Mouse (Mus musculus) bone marrow macrophage, adult 2 months (primary cell): Measurements from ENCODE around the gene Carmil1. TPM values are rescaled to one million over a fixed set of nuclear protein-coding genes. Genes with fewer than 3 reads are reported as not detected.

Source experiments
- H3K27ac ChIP-seq: 2 replicates; pipeline ENCODE4 v1.5.1; 2012; ENCODE audit warnings: low read depth, low read length; ENCODE audit not compliant: insufficient read depth
- H3K4me1 ChIP-seq: 2 replicates; pipeline ENCODE4 v1.6.1; 2012; ENCODE audit warnings: low read length; ENCODE audit not compliant: control insufficient read depth, insufficient read depth
- H3K4me3 ChIP-seq: 2 replicates; pipeline ENCODE4 v1.5.1; 2012; ENCODE audit warnings: mild to moderate bottlenecking, low read length, moderate library complexity; ENCODE audit not compliant: insufficient read depth
- CTCF ChIP-seq: IDR thresholded peaks from 2 replicates; pipeline ENCODE4 v1.5.1; 2012; ENCODE audit warnings: low read depth, mild to moderate bottlenecking, low read length, moderate library complexity
- POLR2A ChIP-seq: IDR thresholded peaks from 2 replicates; pipeline ENCODE4 v1.6.1; 2012; ENCODE audit warnings: mild to moderate bottlenecking, low read depth, low read length, borderline replicate concordance
- polyA plus RNA-seq: library from polyadenylated mRNA; stranded (reverse); fragments of >200 nt; gene quantifications from 2 replicates; pipeline ENCODE4 v1.2.4, GENCODE M21; 2012; ENCODE audit not compliant: missing spikeins, insufficient read depth, insufficient read length

Carmil1 gene
- polyA plus RNA-seq = 4.1 and 9.7 TPM in 2 replicates

DNA sequence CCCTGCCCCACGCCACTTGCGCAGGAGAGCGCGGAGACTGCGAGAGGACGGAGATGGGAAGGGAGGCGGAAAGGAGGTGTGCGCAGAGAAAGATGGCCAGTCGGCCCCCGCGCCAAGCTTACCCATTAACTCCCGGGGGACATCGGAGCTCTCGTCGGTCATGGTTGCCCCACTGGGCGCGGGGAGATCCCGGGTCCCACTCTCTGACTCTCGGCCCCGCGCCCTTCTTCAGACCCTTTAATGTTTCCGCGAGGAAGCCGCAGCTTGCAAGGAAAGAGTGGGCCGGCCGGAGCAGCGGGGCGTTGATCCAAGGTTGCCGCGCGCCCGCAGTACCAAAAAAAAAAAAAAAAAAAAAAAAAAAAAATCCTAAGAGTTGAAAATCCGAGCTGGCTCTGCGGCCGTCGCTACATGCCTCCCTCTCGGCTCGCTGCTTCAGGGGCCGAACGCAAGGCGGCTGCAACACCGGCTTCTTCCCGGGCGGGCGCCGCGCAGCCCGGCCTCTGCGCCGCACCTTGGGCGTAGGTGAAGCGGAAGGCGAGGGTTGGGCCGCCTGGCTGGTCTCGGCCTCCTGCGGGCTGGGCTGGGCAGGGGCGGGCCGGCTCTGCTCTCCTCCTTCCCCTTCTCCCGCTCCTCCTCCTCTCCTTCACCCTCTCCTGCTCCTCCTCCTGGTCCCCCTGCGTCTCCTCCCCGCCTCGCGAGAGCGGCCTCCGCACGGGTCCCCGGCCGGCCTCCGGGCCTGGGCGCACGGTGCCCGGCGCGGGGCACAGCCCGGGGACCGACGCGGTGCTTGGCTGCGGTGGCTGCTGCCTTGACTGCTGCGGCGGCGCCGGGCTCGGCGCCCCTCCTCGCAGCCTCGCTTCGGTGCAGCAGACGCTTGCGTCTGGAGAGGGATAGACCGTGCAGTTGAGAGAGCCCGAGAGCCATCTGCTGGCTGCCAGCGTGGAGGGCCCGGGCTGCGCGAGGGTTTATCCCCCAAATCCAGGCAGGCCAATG, at the start of gene Carmil1:
Gene Carmil1, minus strand, starts transcription at position 357 of the 993 bp plus-strand sequence.
- Histone ChIP-seq H3K4me3 (peak within 1 kb of the TSS; percentile 67), H3K4me1 (peaks cover 3% of the 10 kb centered on the region; the same call in 1 of the 2 replicates), H3K27ac (peak within 1 kb of the TSS; percentile 21; the same call in 1 of the 2 replicates)
- peak; percentile 67 for TF ChIP-seq CTCF
- no peak for TF ChIP-seq POLR2A

DNA sequence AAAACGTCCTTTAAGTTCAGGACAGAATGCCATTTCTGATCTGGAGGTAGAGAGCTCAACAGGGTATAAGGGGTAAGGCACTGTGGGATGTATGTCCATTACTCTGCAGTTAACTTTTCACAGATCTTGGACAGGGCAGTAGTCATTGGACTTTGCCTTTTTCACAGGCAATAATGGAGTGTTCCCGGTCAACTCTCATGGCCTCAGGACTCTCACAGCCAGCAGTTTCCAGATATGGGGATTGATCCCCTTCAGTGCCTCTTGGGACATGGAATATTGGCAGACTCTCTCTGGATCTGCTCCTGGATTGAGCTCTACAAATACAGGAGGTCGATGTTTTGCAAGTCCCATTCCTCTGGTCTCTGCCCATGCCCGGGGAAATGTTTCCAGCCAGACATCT, 49.5 kb upstream of the Carmil1 start:
- H3K4me1 ChIP-seq = peaks cover 8% of the 10 kb centered on the region
- H3K27ac ChIP-seq = no peak overlapping the region
- TF ChIP-seq POLR2A (no peak), CTCF (no peak)
- H3K4me3 ChIP-seq = no peak overlapping the region

DNA sequence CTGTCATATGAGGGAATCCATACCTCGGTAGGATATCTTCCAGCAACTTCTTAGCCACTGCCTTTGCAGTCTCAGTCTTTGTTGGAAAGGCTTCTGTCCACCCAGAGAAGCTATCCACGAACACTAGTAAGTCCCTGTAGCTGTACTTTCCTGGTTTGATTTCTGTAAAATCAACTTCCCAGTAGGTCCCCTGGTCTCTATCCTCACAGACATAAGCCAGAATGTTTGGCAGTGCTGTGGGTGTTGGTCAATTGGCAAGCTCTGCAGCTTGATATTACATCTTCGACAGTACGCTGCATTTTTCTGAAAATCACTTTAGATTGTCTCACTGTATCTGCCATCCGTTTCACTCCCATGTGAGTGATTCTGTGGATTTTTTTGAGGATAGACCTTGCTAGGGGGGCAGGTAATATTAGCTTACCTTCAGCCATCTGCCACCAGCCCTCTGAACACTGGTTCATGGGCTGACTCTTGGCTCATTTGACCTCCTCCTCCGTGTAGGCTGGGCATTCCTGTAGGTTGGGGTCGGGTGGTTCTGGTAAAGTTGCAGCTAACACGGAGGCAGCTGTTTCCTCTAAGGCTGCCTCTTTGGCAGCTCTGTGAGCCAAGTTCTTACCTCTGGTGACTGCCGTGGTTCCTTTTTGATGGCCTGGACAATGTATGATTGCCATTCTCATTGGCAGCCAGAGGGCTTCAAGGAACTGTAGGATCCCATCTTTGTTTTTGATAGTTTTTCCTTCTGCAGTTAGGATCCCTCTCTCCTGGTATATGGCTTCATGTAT, 47.6 kb upstream of the Carmil1 start:
- Histone ChIP-seq H3K4me1 (peaks cover 8% of the 10 kb centered on the region), H3K27ac (no peak overlapping the region), H3K4me3 (no peak overlapping the region)
- TF ChIP-seq CTCF (no peak), POLR2A (no peak)

DNA sequence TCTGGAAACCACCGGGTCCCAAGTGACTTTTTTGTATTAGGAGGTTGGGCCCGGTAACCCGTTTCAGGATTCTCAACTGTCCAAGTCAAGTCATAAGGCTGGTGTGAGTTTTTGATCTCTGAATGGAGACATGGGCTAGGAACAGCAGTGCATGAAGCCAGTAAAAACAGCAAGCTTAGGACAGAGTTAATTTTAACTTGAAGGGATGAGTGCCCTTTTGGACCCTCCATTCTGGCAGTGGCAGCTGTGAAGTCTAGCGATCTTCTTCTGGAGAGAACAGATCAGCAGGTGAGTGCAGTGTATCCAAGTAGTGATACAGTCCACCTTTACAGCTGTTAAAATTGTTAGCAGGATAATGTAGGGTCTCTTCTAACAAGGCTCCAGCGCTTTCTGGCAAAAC, 46.6 kb upstream of the Carmil1 start, which contains the start of gene Cmah:
Gene Cmah, plus strand, starts transcription at position 204 of the 400 bp plus-strand sequence.
- Histone ChIP-seq H3K4me3 (no peak within 1 kb of the TSS), H3K27ac (no peak within 1 kb of the TSS)
- no peak for TF ChIP-seq POLR2A
- no peak for TF ChIP-seq CTCF

DNA sequence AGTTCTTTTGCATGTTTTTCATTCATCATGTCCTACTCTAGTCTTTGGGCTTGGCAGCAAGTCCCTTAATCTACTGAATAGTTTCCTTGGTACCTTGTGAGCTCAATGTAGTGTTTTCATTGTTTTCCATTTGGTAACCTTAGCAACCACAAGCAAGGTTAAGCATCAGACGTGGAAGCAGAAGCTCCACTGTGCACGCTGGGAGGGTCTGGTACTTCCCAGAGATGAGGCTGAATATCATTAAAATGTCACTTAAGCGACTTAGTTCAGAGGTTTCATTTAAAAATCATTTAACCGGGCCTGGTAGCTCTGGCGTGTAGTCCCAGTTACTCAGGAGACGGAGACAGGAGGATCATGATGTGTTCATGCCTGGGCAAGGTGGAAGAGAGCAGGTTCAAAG, 40.7 kb upstream of the Carmil1 start:
- TF ChIP-seq CTCF (no peak), POLR2A (no peak)
- no peak overlapping the region for H3K4me3 ChIP-seq
- H3K4me1 ChIP-seq = 0 out of 2 replicates have a peak, but pooled peaks cover 3% of the 10 kb centered on the region
- H3K27ac ChIP-seq = no peak overlapping the region

More for the DNA sequence above, 46.6 kb upstream of the Carmil1 start, which contains the start of gene Cmah:
- peaks cover 8% of the 10 kb centered on the region for H3K4me1 ChIP-seq

DNA sequence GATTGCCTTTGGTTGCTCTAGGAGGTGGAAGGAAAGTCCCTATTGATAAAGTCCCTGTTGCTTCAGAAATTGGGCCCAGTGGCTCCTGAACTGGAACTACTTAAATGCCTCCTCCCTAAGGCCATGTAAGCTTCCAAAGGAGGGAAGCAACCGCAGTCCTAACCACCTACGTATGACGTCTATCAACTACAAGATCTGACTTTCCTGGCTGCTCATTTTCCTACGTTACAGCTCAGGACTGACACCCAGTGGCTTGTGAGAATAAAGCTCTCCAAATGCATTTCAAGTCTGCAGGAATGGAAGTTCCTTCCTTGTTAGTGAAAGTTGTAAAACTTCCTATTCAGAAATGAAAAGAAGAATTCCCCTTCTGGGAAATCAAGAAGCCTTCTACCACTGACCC, 38.0 kb upstream of the Carmil1 start:
- H3K4me1 ChIP-seq = 0 out of 2 replicates have a peak, but pooled peaks cover 3% of the 10 kb centered on the region
- no peak overlapping the region for H3K4me3 ChIP-seq
- H3K27ac ChIP-seq = no peak overlapping the region
- no peak for TF ChIP-seq CTCF

DNA sequence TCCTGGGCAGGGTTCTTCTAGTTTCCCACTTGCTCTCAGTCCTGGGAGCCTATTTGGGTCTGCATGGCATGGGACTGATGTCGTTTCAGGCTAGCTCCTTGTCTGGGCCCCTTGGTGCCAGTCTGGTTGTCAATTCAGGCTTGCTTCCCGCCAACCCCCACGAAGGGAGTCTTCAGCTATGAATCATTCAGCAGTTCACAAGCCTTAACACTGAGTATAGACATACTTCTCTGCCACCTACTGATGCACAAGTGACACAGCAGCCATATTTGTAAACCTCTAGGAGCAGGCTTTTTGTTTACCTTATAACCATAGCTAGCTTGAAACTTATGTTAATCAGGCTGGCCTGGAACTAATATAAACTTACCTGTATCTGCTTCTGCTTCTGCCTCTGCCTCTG, 36.0 kb upstream of the Carmil1 start:
- 0 out of 2 replicates have a peak, but pooled peaks cover 3% of the 10 kb centered on the region for H3K4me1 ChIP-seq
- H3K27ac ChIP-seq = no peak overlapping the region
- H3K4me3 ChIP-seq = no peak overlapping the region
- TF ChIP-seq POLR2A (no peak), CTCF (no peak)

DNA sequence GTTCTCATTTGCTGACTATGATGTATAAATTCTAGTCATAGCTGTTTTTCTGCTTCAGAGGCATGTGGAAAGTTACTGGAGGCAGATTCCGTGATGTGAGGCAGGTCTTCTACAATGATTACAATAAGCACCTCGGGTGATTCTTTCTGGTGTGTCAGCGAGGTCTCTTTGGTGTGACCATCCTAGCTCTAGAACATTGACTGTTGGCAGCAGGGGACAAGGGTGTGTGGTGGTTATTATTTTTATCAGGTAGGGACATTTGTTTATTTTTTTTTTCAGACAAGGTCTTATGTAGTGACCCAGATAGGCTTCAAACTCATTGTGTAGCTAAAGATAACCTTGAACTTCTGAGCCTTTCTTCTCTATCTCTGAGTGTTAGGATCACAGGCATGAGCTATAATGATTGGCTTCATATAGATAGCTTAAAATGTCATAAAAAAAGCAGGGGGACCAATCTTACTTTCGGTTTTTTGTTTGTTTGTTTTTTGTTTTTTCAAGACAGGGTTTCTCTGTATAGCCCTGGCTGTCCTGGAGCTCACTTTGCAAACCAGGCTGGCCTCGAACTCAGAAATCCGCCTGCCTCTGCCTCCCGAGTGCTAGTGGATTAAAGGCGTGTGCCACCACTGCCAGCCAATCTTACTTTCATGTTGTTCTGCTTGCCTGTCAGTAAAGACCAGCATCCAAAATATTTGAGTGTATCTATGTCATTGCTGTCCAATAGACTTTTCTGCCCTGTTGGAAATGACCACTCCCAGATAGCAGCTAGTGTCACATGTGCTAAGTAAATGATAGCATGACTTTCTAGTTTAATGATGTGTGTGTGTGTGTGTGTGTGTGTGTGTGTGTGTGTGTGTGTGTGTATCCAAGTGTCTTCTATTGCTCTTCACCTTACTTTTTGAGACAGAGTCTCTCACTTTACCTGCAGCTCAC, 30.7 kb upstream of the Carmil1 start:
- Histone ChIP-seq H3K4me1 (no peaks in the 10 kb centered on the region), H3K4me3 (no peak overlapping the region), H3K27ac (no peak overlapping the region)
- TF ChIP-seq POLR2A (no peak), CTCF (no peak)

DNA sequence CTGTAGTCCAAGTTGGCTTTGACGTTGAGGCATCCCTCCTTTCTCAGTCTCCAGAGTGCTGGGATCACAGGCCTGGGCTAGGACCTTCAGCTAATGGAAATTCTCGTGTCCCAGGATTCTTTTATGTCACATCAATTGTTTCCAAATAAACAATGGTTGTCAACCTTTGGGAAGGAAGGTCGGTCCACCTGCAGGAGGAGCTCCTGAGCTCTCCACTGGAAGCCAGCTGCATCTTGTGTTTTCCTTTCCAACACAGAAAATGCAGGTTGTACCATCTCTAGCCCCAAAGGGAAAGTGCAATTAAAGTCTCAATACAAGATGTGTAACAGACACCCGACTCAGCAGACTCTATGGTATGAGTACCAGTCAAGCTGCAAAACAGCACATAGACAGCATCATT, 25.7 kb upstream of the Carmil1 start:
- H3K4me3 ChIP-seq = no peak overlapping the region
- no peaks in the 10 kb centered on the region for H3K4me1 ChIP-seq
- TF ChIP-seq POLR2A (no peak), CTCF (0 out of 2 replicates have a peak, but pooled peaks have one; percentile 9)

More for the DNA sequence above, 25.7 kb upstream of the Carmil1 start:
- no peak overlapping the region for H3K27ac ChIP-seq
